Mouse (Mus musculus) adrenal gland, postnatal 36 days (tissue): ENCODE measurements around the gene Nlgn1. TPM values are rescaled to one million over a fixed set of nuclear protein-coding genes. Genes with fewer than 3 reads are reported as not detected.

ENCODE experiments used
- DNase-seq, 2 experiments: peaks; one replicate each; pipeline ENCODE4 v3.0.0; 2021; ENCODE audit warnings: mixed read lengths in 1 of 2
- total RNA-seq, 2 experiments: library from RNA; stranded (reverse); gene quantifications; 2 replicates each; pipeline ENCODE4 v1.2.3; 2021

The Nlgn1 gene
- total RNA-seq, 2 experiments from 2014 or later: 0.86 to 1.2 TPM

- DNase-seq: no peak
These were observed 524.7 kb downstream of the Nlgn1 start for GRCm38 (mm10) chr3:25807559-25807958.

GRCm38 (mm10) chr3:25781651-25782050 is 550.6 kb downstream of the Nlgn1 start:
- DNase-seq: no peak

- DNase-seq: no peak
These were observed 556.8 kb downstream of the Nlgn1 start for GRCm38 (mm10) chr3:25775437-25775836.

GRCm38 (mm10) chr3:25773908-25774307 is 558.4 kb downstream of the Nlgn1 start:
- DNase-seq: no peak

- DNase-seq: no peak
These were observed 558.8 kb downstream of the Nlgn1 start for GRCm38 (mm10) chr3:25773467-25773866.

- no peak for DNase-seq
These were observed 568.6 kb downstream of the Nlgn1 start for GRCm38 (mm10) chr3:25763689-25764088.

- DNase-seq: no peak
These were observed 574.4 kb downstream of the Nlgn1 start for GRCm38 (mm10) chr3:25757813-25758212.

GRCm38 (mm10) chr3:25724111-25724510 is 608.1 kb downstream of the Nlgn1 start:
- DNase-seq: no peak

- DNase-seq: no peak
These were observed 610.8 kb downstream of the Nlgn1 start for GRCm38 (mm10) chr3:25721464-25721863.

GRCm38 (mm10) chr3:25707380-25707779 is 624.9 kb downstream of the Nlgn1 start:
- no peak for DNase-seq

- no peak for DNase-seq
These were observed 635.0 kb downstream of the Nlgn1 start for GRCm38 (mm10) chr3:25697231-25697630.

GRCm38 (mm10) chr3:25688789-25689464 is 643.3 kb downstream of the Nlgn1 start:
- DNase-seq: no peak

GRCm38 (mm10) chr3:25683696-25684095 is 648.6 kb downstream of the Nlgn1 start:
- no peak for DNase-seq

- peak in 1 of 2 experiments; percentile 4 for DNase-seq
These were observed 652.9 kb downstream of the Nlgn1 start for GRCm38 (mm10) chr3:25679373-25679772.

GRCm38 (mm10) chr3:25675888-25676287 is 656.4 kb downstream of the Nlgn1 start:
- DNase-seq: no peak

- DNase-seq: peak; percentile 39 to 44
These were observed 657.2 kb downstream of the Nlgn1 start for GRCm38 (mm10) chr3:25675069-25675468.

- no peak for DNase-seq
These were observed 658.9 kb downstream of the Nlgn1 start for GRCm38 (mm10) chr3:25673408-25673807.

GRCm38 (mm10) chr3:25672779-25673178 is 659.5 kb downstream of the Nlgn1 start:
- no peak for DNase-seq

- DNase-seq: no peak
These were observed 668.8 kb downstream of the Nlgn1 start for GRCm38 (mm10) chr3:25663464-25663863.

- no peak for DNase-seq
These were observed 672.0 kb downstream of the Nlgn1 start for GRCm38 (mm10) chr3:25660285-25660684.

GRCm38 (mm10) chr3:25658006-25658405 is 674.3 kb downstream of the Nlgn1 start:
- DNase-seq: no peak

- no peak for DNase-seq
These were observed 675.2 kb downstream of the Nlgn1 start for GRCm38 (mm10) chr3:25657074-25657473.

- DNase-seq: peak; percentile 28 to 55
These were observed 679.2 kb downstream of the Nlgn1 start for GRCm38 (mm10) chr3:25653010-25653409.

- DNase-seq: no peak
These were observed 686.2 kb downstream of the Nlgn1 start for GRCm38 (mm10) chr3:25645895-25646691.
